Mouse (Mus musculus) Patski (cell line): ENCODE results near the gene Kcne3. TPM values are rescaled to one million over a fixed set of nuclear protein-coding genes. Genes with fewer than 3 reads are reported as not detected.

Source experiments
- ATAC-seq: fragments of 100-300 bp; one replicate; pipeline ENCODE4 v1.8.0; 2021
- CTCF ChIA-PET: fragments of 350-600 bp; sonication (Branson Sonifier 250); formaldehyde crosslinking; loops from one replicate; lab custom pipeline; 2022; ENCODE audit warnings: inconsistent platforms; lab: Charles Lee
- POLR2A ChIA-PET: fragments of 350-600 bp; sonication (Branson Sonifier 250); formaldehyde crosslinking; loops from one replicate; lab custom pipeline; 2022; ENCODE audit warnings: antibody characterized with exemption, inconsistent platforms; lab: Charles Lee
- DNase-seq: peaks from one replicate; pipeline ENCODE4 v3.0.0-alpha.2; 2011; ENCODE audit warnings: low read depth, low spot score
- H3K27me3 ChIP-seq: fragments of 371-371 bp; one replicate; pipeline ENCODE4 v1.5.1; 2021
- CTCF ChIP-seq: fragments of 100-300 bp; IDR thresholded peaks from one replicate; pipeline ENCODE4 v1.5.1; 2021
- in situ Hi-C: fragments of 300-500 bp; cut with MboI; formaldehyde crosslinking; loops from 3 replicates; pipeline ENCODE4 v1.11.1; 2018; ENCODE audit warnings: low pct_unique_long_range_greater_than_20kb, mixed read lengths
- polyA plus RNA-seq: library from polyadenylated mRNA; unstranded; gene quantifications from one replicate; pipeline ENCODE4 v1.2.3, GENCODE M21; 2021

The Kcne3 gene
- polyA plus RNA-seq, 1 experiment from 2014 or later: not detected

GRCm38 (mm10) chr7:100214310-100214709, 38.0 kb downstream of the Kcne3 start:
- no peak for TF ChIP-seq CTCF
- ChIA-PET POLR2A (no interaction called here), CTCF (no interaction called here)
- ATAC-seq: no peak
- in situ Hi-C loops: no loop called here
- DNase-seq: no peak
- H3K27me3 ChIP-seq: peaks cover 27% of the 10 kb centered on the region

DNA sequence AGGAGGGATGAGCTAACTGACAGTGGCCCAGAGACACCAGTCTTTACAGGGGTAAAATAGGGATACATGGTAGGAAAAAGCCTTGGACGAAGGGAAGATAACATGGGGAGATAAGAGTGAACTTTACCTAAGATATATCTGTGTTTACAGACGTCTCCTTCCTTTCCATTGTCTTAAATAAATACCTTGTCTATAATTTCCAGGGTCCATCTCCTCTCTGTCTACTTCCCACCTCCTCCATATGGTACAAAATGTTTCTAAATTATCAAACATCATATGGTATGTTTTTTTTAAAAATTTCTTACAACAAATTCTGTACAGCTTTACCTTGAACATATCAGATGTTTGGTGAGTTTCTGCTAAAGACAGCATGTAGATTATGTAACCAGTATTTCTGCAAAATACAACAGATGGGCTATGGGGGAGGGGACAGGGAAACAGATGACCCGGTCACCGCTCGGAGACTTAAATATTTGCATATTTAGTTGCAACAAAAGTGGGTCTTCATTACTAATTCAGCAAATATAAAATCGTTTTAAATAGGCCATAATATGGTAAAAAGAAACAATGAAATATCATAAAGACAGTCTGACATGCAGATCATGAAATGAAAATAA, 38.9 kb downstream of the Kcne3 start:
- DNase-seq: no peak
- ChIA-PET CTCF (no interaction called here), POLR2A (no interaction called here)
- no peak for TF ChIP-seq CTCF
- in situ Hi-C loops: no loop called here
- peaks cover 34% of the 10 kb centered on the region for H3K27me3 ChIP-seq
- no peak for ATAC-seq

GRCm38 (mm10) chr7:100215976-100216375, 39.7 kb downstream of the Kcne3 start:
- in situ Hi-C loops: no loop called here
- ChIA-PET CTCF (no interaction called here), POLR2A (no interaction called here)
- TF ChIP-seq CTCF: no peak
- ATAC-seq (no peak), DNase-seq (no peak)
- peaks cover 36% of the 10 kb centered on the region for H3K27me3 ChIP-seq

DNA sequence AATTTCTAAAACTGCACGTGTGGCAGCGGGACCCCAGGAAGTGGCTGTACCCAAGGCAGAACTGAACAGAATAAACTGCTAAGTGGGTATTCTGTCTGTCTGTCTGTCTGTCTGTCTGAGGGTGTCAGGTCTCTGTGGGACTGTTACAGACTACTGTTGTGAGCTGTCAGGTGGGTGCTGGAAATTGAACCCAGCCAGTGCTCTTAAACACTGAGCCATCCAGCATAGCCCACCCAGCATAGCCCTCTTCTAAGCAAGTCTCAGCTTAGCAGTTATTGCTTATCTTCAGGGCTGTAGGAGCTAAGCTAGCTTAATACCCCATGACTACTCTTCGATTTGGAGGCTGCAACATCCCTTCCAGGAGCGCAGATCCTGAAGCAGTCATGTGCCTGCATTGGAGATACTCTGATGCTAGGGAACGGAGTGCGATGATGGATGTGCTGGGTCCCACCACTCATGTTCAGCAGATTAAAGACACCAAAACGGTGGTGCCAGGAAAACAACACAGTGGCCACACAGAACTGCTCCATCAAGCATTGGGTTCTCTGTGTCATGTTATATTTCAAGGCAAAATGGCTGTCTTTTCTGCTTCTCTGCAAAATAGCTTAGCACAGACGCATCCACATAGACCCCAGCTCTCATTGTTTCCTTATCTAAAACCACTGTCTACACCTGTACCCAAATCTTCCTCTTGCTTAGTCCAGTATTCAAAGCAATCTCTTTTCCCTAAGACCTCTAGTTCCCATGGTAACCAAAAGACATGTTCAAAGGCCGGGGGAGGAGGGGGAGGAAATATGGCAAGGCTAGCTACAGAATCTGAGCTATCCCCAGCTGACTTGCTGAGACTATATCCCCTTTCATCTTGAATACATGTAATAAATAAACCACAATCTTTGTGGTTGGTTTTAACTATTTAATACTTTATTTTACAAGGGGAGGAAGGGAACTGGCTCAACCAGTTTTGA, 40.6 kb downstream of the Kcne3 start:
- DNase-seq (no peak), ATAC-seq (no peak)
- POLR2A ChIA-PET: no interaction called here
- CTCF ChIA-PET: interaction anchor here (1.9 kb wide), 1 partner anchor 27 kb away, joined by 5 read pairs; no protein-coding TSS in a partner anchor
- H3K27me3 ChIP-seq: peaks cover 45% of the 10 kb centered on the region
- no peak for TF ChIP-seq CTCF
- in situ Hi-C loops: no loop called here

GRCm38 (mm10) chr7:100227158-100227875, 51.0 kb downstream of the Kcne3 start, which contains the start of gene Pgm2l1:
Pgm2l1 (plus strand) TSS chr7:100227394.
- ChIA-PET CTCF (interaction anchor here (1.3 kb wide), 1 partner anchor 36 kb away, joined by 3 read pairs; no protein-coding TSS in a partner anchor), POLR2A (no interaction called here)
- in situ Hi-C loops: no loop called here
- peaks cover 52% of the 10 kb centered on the region for H3K27me3 ChIP-seq
- peak; percentile 50 for DNase-seq
- ATAC-seq: peak; percentile 93
- no peak for TF ChIP-seq CTCF

- in situ Hi-C loops: no loop called here
- TF ChIP-seq CTCF: no peak
- CTCF ChIA-PET: no interaction called here
- DNase-seq: no peak
- H3K27me3 ChIP-seq: peaks cover 52% of the 10 kb centered on the region
- ATAC-seq: peak; percentile 25
- POLR2A ChIA-PET: no interaction called here
Measured at GRCm38 (mm10) chr7:100227896-100228525, 51.7 kb downstream of the Kcne3 start.

- no peak for DNase-seq
- TF ChIP-seq CTCF: no peak
- ATAC-seq: no peak
- in situ Hi-C loops: no loop called here
- POLR2A ChIA-PET: no interaction called here
- peaks cover 52% of the 10 kb centered on the region for H3K27me3 ChIP-seq
- CTCF ChIA-PET: no interaction called here
Measured at GRCm38 (mm10) chr7:100228957-100229356, 52.7 kb downstream of the Kcne3 start.

DNA sequence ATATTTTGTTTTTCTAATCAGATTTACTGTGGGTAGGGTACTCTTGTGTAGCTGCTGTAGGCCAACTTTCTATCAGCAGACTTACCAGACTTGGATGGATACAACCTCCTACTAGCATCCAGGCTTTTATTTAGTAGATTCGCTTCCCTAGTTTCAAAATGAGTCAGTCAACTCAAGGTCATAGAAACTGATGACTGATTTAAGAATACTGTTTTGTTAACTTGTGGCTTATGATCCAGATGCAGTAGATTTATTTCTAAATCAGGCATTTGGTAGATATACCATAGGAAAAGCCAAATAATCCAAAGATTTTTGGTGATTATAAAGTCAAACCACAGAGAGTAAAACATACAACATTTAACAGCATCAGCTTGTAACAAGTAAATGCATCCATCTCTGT, 54.3 kb downstream of the Kcne3 start:
- CTCF ChIA-PET: interaction anchor here (1.1 kb wide), 1 partner anchor 29 kb away, joined by 3 read pairs; no protein-coding TSS in a partner anchor
- DNase-seq (no peak), ATAC-seq (no peak)
- POLR2A ChIA-PET: no interaction called here
- peaks cover 55% of the 10 kb centered on the region for H3K27me3 ChIP-seq
- in situ Hi-C loops: no loop called here
- TF ChIP-seq CTCF: no peak

DNA sequence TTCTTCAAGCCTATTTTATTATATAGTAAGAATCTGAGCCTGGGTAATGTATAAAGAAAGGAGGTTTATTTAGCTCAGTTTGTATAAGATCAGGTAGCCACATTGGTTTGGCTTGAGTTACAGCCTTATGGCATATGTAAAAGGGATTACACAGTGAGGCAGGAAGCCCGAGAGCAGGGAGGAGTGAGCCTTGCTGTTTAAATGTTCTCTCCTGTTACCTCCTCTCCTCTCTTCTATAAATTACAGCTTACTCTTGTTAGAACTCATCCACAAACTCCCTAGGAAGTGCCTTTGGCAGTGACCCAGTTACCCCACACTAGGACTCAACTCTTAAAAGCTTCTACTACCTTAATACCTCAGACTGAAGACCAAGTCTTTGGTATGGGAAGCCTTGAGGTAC, 55.4 kb downstream of the Kcne3 start:
- ATAC-seq (no peak), DNase-seq (no peak)
- ChIA-PET CTCF (no interaction called here), POLR2A (interaction anchor here (1.0 kb wide), 1 partner anchor 33 kb away, joined by 4 read pairs; no protein-coding TSS in a partner anchor)
- TF ChIP-seq CTCF: no peak
- in situ Hi-C loops: no loop called here
- peaks cover 65% of the 10 kb centered on the region for H3K27me3 ChIP-seq

DNA sequence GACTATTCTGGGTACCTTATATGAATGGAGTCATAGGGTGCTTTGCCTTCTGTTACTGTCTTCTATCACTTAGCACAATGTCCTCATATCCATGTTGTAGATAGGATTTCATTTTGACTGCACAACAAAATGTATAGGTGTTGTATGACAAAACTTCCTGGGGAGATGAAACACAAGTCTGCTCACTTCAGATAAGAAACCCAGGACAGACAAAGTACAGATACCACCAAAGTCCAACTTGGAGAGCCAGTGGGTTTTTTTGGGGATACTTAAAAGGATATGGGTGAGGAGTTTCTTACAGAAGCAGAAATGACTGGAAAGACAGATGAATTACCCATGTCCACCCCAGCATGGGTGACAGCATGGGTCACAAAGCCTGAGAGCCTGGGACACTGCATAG, 57.4 kb downstream of the Kcne3 start:
- in situ Hi-C loops: no loop called here
- CTCF ChIA-PET: interaction anchor here (0.6 to 1.3 kb wide), 5 partner anchors 12 to 110 kb away, joined by 3 to 5 read pairs (median 4); no protein-coding TSS in a partner anchor
- POLR2A ChIA-PET: no interaction called here
- TF ChIP-seq CTCF: no peak
- ATAC-seq: no peak
- H3K27me3 ChIP-seq: peaks cover 70% of the 10 kb centered on the region
- no peak for DNase-seq

Other genes with a start within 250 kb of the Kcne3 start
- 9.3 TPM for gene Rnf169, start 196.1 kb upstream of the Kcne3 start, polyA plus RNA-seq
- gene Chrdl2, start 170.3 kb upstream of the Kcne3 start, polyA plus RNA-seq: 0.23 TPM
- gene Pold3, start 54.9 kb upstream of the Kcne3 start, polyA plus RNA-seq: 34.3 TPM
- 5.1 TPM for gene Lipt2, start 17.2 kb upstream of the Kcne3 start, polyA plus RNA-seq
- 0.76 TPM for gene Pgm2l1, start 50.9 kb downstream of the Kcne3 start, polyA plus RNA-seq
- gene P4ha3, start 109.0 kb downstream of the Kcne3 start, polyA plus RNA-seq: 0.09 TPM
- gene C2cd3, start 195.7 kb downstream of the Kcne3 start, polyA plus RNA-seq: 27.0 TPM
- gene Ppme1, start 195.8 kb downstream of the Kcne3 start, polyA plus RNA-seq: 60.3 TPM